Mouse (Mus musculus) cerebellum, adult 11-12 months (tissue): ENCODE measurements around the gene Sobp.

ENCODE experiments used
- DNase-seq: peaks from one replicate; pipeline ENCODE4 v3.0.0; 2022

The Sobp gene

DNA sequence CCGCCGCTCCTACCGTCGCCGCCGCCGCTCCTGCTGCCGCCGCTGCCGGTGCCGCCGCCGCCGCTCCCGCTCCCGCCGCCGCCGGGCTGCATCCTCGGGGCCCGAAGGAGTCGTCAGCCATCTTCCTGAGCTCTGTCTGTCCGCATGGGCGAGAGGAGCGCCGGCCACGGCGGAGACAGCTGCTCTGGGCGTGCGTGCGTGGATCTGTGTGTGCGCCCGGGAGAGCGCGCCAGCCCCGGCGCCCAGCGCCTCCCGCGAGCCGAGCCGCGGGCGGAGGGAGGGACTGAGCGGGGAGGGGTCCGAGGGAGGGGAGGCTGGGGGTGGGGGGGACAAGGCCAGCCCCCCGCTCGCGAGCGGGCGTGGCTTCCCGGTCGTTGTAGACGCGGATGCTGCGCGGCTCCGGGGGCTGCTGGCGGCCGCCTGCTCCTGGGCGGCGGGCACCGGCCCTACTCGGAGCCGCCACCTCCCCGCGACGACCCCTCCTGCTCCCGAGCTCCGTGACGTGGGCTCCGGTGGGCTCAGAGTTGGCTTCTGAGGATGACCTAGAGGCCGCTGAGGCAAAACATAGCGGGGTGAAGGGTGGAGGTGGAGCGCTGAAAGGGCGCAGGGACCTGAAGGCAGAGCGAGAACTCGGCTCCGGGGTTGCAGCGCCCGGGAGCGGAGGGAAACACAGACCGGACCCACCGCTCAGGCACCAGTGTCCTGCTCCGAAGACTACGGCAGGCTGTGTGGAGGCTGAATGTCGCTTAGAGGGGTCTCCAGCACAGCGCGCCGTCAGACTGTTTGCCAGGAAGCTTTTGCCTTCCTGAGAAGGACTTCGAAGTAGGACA, at the start of gene Sobp, which contains the start of gene 9030612E09Rik:
Gene Sobp (minus strand): TSS at position 205 of the 830 bp plus-strand sequence.
Gene 9030612E09Rik (plus strand): TSS at position 379 of the 830 bp plus-strand sequence.
- DNase-seq = peak; percentile 84

DNA sequence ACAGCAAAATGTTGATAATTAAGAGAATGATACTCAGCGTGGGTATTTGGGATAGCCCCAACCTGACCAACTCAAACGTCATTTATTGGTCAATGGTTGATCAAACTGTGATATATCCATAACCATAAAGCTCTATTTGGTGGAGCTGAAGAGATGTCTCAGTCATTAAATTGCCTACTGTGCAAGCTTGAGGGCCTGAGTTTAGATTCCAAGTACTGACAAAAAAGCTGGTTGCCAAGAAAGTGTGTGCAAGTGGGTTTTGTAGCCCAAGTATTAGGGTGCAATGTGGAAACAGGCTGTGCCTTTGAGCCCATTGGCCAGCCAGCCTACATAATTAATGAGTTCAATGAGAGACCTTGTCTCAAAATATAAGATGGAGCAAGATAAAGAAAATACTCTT, 49.1 kb upstream of the Sobp start:
- DNase-seq = no peak

DNA sequence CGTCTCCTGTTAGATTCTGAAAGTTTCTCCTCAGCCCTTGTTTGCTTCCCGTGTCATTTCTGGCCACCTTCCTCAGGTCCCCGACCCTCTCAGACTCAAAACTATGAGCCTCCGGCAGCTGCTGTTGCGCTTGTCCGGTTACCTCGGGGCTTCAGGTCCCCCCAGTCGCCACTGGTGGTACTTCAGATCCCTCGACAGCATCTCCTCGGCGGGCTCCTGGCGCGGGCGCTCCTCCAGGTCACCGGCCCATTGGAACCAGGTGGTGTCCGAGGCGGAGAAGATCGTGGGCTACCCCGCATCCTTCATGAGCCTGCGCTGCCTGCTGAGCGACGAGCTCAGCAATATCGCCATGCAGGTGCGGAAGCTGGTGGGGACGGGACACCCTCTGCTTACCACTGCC, 47.3 kb upstream of the Sobp start:
- DNase-seq = peak; percentile 64

DNA sequence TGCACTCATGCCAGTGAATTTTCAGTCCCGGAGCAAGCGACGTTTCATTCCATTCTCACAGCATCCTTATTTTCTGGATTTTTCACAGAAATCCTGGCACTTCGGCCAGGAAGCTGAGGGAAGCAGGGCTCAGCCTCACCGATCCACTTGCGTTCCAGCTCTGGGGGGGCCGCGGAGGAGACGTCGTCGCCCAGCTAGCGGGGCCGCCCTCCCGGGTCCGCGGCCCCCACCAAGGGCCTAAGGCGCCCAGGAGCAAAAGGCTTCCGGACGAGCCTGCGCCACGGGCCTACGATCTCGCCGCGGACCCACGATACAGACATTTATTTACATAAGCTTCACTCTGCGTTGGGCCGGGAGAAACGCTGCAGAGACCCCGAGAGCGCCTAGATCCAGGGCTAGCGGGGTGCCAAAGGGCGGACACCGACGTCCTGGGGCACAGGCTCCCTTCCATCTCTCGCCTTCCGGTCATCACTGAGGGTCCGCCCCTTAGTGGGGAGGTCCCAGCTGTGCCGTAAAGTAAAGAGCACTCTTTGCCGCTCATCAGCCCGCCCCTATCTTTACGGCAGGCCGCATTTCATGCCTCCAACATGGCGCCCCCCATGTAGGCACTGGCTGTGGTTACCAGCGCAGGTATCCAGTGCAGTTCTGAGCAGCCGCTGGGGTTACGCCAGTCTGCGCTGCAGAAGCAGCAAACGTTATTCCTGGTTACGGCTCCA, 46.7 kb upstream of the Sobp start, which contains the start of gene Pdss2:
Gene Pdss2 (plus strand): TSS at position 577 of the 716 bp plus-strand sequence.
- peak; percentile 95 for DNase-seq

DNA sequence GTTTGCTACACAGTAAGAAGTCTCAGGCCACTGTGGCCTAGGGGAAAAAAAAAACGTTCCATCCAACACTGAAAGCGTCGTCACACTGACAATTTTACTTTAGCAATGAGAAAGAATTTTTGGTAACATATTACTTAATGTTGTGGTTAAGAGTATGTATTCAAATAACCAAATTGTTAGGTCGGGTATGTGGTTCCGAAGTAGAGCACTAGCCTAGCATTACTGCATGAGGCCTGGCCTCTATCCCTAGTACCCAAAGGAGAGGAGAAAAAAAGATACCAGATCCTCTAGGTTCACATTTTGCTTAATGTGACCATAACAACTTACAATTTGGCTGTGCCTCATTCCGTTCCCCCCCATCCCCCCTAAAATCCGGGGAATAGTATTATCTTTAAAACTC, 46.1 kb upstream of the Sobp start:
- DNase-seq = peak; percentile 7

DNA sequence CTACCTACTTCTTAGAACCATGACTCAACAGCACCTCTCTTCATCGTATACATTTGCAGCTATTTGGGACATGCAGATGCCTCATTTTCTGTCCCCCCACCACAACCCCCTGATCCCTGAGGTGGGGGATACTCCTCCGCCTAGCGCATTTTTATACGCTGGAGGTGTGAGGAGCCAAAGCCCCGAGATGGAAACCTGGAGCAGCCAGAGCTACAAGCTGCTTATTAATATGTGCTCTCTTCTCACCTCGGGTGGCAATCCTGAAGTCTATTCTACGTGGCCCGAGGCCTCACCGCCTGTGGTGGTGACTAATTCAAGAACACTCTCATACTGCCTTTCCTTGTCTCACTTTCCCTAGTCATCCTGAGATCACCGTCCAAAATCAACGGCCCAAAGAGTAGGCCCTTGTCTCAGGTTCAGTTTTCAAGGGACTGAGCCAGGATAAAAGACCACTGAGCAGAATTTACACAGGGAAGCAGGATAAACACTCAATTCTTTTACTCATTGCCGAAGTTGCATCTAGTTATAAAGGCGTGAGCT, 43.1 kb upstream of the Sobp start:
- no peak for DNase-seq

DNA sequence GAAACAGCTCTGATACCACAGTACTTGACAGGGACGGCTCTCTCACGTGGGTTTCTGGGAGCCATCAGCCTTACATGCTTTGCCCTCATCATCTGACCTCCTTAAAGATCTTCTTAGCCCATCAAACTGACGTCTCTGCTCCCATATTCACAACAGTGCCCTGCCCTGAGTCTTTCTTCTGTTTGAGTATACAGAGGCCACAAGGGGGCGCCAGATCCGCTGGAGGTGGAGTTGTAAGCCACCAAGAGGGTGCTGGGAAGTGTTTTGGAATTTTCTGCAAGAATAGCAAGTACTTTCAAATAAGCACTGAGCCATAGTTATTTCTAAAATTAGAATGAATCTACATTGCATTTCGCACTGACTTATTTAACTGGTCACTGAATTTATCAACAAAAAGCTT, 37.5 kb upstream of the Sobp start:
- DNase-seq = no peak

DNA sequence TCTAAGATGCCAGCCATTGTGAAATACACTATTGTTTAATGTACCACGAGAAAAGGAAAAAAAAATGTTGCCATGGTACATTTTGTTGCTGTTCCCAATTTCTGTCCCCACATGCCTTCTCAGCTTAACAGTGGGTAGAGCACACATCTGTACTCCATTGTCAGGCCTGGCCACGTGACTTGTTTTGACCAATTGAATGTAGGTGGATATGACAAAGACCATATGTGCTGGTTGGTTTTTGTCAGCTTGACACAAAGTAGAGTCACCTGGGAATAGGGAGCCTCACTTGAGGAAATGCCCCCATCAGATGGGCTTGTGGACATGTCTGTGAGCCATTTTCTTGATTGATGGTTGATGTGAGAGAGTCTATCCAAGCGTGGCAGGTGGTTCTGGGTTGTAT, 29.5 kb upstream of the Sobp start:
- no peak for DNase-seq

DNA sequence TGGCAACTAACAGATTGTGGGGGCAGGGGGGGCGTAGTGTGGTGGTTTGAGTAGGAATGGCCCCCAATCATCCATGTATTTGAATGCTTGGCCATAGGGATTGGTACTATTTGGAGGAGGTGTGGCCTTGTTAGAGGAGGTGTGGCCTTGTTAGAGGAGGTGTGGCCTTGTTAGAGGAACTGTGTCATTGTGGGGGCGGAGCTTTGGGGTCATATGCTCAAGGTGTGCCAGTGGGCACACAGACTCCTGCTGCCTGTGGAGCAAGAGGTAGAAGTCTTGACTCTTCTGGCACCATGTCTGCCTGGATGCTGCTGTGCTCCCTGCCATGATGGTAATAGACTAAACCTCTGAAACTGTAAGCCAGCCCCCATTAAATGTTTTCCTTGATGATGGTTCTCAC, 25.9 kb upstream of the Sobp start:
- DNase-seq = no peak

DNA sequence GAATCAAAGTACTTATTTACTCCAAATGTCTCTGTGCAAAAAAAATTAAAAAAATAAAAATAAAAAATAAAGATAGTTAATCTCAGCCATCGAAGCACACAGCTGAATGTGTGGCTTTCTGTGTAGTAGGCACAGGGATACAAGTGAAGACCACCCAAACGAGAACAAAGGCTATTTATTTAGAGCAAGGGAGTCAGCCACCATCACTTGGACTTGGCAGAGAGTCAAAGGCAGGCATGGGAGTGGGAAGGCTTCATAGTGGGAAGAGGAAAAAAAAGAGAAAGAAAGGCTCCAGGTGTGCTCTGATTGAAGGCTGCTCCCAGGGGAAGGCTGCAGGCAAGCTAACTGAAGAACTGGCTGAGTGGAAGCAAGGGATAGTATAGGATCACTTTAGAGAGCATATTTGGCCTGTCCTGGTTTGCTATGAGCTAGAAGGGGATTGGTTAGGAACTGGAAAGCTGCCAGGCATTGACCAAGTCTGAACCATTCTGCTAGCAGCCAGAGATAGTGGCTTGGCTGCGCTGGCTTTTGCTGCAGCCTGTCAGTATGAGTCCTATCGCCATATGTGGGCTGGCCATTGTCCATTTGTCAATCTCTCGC, 6.1 kb upstream of the Sobp start:
- peak; percentile 49 for DNase-seq

DNA sequence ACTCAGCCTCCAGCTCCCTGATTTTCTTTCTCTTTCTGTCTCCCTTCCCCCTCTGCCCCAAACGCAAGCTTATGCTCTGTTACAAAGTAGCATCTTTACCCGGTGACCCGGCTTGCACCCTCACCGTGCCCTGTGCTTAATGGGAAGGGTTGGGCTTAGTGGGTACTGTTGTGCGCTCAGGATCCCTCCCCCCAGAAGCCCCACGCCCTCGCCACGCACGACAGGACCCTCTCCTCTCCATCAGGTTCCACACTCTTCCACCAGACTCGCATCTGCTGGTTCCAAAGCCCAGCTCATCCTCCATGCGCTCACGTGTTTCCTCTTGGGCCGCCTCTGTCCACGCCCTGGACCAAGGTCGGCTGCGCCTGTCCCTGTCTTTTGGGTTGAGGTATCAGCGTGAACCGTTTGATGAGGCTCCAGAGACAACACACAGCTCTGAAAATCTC, 849 bp upstream of the Sobp start:
- peak; percentile 67 for DNase-seq

DNA sequence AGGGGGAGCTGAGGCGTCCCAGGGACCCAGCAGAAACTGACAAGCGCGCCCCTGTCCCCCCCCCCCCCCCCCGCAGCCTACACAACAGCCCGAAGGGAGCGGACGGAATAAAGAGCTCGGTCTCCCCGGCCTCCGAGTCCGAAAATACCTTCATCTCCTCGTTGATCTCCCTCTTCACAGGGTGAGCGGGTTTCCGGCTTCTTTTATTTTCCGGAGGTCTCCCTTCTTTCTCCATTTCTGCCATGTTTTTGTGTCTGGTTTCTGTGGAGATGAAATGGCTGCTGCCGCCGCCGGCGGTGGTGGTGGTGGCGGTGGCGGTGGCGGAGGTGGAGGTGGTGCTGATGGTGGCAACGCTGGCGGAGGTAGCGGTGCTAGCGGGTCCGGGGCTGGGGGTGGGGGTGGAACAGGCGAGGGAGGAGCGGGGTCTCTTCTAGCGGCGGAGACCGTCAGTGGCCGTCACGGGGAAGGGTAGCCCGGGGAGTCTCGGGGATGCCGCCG, 453 bp downstream of the Sobp start:
- no peak for DNase-seq

DNA sequence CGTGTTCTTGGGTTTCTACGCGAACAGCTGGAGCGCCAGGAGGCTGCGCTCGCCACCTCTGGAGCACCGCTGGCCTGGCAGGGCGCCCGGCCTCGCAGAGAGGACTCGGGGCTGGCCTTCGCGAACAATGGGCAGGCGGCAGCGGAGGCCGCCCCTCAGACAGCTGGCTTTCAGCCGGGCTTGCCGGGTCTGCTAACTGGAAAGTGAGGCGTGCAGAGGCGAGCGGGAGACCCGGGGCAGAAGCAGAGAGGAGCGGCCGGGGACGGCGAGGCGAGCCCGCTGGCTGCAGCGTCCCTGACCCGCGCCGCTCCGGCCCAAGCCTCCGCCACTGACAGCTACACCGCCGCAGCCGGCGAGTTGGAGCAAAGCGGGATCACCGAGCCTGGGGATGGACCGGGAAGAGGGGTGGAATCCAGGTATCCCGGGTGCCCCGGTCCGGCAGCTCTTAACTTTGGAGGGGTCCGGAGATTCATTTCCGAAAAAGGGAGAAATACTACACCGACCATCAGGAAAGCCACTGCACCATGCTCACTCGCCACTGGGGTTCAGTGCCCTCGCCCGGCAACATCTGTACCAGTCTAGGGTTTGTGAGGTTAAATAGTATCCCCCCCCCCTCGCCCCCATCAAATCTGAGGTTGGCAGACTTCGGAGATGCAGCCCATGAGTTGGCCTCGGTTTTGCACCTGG, 1.0 kb downstream of the Sobp start:
- DNase-seq = peak; percentile 66

DNA sequence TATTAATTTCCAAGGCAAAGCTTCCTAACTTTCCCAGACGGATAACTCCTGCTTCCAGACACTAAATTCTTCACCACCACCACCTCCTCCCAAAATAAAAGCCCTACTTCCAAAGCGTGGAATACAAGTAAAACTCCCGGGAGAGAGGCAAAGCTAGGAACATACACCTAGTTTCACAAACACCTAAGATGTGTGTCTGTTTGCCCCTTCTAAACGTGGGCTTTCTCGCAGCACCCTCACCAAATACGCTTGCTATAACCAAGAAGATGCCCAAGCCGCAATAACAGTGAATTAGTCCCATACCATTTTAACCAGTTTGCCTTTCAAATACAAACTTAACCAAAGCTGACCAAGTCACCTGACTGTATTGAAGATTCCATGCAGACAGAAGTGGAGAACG, 1.8 kb downstream of the Sobp start:
- no peak for DNase-seq

DNA sequence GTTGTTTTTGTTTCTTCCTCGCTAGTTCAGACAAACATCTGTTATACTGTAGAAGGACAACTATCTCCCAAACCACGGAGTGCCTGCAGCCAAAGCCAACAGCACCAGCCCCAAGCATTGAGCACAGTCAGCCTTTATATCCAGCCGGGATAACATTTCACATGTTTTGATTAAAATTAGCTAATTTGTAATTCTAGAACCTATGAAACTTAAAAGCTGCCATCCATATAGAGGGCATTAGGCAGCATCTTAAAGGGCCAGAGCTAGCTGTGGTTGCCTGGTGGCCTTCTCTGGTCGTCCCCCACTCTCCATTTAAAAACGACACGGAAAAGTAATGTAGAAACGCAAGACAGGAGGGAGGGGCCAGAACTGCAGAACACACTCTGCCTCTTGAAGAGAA, 2.3 kb downstream of the Sobp start:
- DNase-seq = no peak

DNA sequence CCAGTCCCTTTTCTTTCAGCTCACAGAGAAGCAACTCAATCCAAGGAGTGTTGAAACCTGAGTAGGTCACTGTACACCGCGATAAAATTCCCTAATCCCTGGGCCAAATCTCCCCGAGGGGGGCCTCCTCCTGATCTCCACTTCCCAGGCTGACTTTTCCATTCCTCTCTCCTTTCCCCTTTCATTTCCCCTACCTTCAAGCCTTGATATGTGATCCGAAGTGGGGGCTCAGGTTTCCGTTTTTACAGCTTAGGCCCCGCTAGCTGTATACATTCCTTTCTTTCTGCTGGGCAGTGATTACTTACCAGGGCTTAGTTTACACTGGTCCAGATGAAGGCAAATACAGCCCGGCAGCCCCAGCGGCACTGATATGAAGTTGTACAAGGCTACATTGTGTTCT, 3.2 kb downstream of the Sobp start:
- no peak for DNase-seq

DNA sequence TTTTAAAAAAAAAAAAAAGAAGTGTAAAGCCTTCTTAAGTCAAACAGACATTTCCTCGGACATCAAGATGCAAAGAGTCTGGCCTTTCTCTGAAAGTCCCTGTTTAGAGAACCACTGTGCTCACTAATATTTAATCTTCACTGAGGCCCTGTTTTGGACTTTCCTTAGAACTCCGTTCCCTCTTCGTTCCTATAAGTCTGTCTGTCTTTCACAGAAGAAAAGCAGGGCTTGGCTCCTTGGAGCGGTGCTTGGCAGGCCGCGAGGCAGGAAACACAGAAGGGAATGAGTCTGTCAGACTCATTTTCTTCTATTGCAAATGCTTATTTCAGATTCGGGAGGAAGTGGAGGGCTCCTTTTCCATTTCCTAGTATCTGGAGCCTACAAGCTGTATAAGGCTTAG, 5.5 kb downstream of the Sobp start:
- no peak for DNase-seq

DNA sequence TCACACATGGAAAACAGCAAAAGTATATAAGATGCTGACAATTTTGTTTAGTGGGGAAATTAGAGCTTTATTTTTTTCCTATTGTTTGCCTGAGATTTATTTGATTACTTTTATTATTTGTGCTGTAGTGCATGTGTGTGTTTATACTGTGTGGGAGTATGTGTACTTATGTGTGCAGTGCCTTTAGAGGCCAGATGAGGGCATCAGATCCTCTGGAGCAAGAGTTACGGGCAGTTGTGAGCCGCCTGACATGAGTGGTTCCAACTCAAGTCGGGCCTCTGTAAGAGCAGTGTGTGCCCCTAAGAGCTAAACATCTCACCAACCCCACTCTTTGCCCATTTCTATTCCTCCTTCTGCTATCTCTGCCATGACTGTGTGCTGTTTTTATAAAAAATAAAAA, 7.5 kb downstream of the Sobp start:
- DNase-seq = no peak

DNA sequence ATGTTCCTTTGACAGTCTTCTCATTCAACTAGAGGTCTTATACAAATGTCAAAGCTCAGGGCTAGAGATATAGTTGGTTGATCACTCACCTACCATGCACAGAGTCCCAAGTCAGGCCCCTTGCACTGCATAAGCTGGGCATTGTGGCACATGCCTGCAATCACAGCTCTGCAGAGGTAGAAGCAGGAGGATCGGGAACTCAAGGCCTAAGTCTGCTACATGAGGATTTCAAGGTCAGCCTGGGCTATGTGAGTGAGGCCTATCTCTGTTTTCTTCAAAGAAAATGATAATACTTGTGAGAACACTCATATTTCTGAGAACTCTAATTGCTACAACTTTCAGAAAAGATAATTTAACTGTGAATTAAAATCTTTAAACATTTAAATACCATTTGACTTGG, 8.2 kb downstream of the Sobp start:
- no peak for DNase-seq

DNA sequence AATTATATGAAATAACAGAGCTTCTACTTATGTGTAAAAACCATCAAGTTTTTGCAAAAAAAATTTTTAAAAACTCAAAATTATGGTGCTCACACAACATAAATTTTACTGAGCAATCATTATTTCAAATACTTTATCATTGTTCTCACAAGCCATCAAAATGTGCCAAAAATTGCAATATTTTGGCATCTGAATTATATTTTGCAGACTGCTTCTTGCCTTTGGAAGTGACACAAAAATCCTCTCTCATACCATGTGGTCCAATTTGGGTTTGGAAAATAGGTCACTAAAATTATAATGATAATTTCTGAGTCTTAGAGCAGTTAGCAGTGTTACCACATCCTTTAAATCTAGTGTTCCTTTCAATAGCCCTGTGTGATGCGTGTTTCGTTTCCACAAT, 9.9 kb downstream of the Sobp start:
- no peak for DNase-seq

DNA sequence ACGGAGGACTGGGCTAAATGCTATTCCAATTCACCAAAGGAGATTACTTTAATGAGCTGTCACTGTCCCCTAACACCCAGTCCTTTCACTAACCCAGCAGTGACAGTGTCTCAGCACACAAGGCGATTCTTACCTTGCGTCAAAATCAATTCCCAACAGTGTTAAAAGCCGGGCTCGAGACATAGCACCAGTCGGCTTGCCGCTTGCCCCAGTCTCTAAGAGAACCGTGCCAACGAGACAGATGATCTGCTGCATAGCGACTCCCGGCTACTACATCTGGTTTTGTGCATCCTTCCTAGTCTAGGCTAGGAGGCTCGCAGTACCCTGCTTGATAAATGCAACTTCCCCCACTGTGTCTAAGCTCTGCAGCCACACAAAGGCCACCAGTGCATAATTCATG, 12.0 kb downstream of the Sobp start:
- no peak for DNase-seq

DNA sequence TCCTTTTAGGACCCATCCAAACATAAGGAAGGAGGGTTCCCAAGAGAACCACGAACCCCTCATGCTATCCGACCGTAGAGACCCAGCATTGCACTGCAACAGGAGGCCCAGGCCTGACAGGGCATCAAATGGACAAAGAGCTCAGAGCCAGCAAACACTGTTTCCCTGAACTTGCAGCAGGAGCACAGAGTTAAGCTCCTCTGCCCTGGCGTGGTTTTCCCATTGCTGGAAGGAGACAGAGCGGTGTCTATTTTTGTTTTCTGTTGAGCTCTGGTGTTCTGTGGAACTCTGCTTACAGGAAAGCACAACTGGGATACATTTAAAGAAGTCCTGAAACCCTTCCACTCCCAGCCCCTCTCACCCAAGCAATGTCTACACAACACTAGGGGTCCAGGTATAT, 15.0 kb downstream of the Sobp start:
- no peak for DNase-seq

DNA sequence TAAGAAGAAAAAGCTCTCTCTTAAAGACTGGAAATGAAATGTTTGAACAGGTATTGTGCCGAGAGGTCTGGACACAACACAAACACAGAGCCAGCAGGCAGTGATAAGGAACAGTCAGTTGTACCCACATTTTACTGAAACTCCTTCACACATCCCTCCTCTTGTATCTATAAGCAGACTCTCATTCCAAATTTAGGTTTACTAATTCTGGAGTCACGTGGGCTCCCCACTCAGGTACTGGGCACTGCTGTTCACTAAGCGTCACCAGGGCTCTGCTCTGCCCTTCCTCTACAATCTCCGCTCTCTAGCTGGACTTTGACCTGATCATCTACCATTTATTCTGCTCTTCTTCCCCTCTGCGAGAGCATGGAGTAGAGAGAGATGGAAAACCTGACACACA, 15.4 kb downstream of the Sobp start:
- DNase-seq = no peak
